Mouse (Mus musculus): ENCODE measurements at regions not wholly inside any gene's neighbourhood (a gene's known extent, or its start where the extent isn't known, plus 50 kb on each side); places are given as distances from the start of the nearest gene placed in this dataset.

DNA sequence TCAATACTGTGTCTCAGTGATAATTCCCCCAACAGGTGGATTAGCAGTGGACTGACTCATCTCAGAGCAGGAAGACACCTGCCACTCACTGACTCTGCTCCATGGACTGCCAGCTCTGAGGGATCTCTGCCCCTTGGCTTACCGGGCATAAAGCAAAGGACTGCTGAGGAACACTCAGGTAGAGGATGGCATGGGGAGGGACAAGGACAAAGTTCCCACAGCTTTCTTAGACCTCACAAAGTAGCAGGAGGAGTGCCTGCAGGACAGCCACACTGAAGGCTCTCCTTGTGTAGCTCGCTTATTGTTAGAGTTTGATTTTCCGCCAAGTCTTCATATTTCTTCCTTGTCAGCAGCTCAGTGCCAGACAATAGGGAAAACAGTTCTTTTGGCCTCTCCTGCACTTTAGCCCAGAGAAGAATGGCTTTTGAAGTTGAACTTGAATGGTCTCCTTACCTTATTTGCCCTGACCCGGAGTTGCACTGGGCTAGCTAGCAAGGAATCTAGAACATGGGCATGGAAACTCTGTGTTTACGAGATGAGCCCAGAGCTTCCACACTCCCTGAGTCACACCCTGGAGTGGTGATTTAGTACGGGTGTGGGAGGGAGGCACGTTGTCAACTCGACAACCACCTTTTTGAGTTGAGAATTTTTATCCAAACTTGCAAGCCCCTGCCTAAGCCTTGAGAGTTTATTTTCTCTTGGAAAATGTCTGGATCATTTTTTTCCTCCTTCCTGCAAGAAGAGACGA lies 331.4 kb downstream of the Cog6 start:
- DNase-seq, result peak; percentile 50 to 63

DNA sequence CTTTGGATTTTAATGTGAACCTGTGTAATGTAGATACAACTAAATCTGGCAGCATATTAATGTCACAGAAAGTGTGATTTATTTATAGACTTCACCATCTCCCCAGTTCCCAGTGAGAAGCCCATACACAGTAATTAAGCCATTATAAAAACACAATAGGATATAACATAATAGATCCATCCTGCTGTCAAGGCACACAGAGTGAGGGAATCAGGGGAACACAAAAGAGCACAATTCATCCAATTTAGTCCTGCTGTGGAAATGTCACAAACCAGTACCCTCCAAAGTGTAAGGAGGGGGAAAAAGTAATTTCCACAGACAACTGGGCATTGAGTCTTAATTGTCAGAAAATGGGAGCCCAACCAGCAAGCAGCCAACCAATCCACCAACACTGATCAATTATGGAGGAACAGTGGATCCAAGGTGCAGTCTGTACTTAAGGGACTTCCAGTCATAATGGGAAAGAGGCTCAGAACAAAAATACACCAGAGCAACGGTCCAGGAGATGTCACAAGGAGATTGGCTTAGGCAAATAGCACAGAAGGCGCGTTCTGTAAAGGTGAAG lies 336.1 kb downstream of the Cog6 start:
- DNase-seq, result no peak

DNA sequence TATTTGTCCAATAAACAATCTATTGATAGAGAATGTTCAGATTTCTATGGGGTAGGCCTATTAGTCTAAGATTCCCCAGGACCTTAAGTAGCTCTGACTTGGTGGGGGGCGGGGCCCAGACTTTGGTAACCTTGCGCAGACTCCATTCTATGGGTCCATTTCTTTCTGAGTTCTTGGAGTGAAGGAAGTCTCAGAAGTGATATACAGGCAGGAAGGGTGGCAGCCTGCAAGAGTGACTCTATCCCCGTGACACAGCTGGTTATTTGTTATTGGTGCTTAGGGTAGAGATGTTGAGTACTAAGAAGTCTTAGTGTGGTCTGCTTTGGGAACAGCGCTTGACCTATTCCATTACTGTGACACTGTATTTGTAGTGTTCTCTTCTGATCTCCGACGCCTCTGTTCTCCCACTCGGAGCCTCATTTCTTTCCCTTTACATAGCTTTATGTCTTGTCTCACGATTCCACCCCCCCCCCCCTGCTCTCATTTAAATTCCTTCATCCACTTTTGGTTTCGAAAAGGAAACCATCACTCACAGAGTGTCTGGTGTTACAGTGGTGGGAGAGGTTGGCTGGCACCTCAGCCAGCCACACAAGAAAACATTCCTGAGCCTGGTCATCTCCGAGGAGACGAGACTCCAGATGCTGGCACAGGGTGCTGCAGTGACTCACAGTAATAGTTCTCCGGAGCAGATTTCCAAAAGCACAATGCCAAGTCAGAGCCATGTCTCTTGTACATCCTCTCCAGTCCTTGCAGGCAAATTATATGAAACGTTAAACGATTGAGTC lies 340.0 kb downstream of the Cog6 start:
- peak; percentile 37 to 64 for DNase-seq

DNA sequence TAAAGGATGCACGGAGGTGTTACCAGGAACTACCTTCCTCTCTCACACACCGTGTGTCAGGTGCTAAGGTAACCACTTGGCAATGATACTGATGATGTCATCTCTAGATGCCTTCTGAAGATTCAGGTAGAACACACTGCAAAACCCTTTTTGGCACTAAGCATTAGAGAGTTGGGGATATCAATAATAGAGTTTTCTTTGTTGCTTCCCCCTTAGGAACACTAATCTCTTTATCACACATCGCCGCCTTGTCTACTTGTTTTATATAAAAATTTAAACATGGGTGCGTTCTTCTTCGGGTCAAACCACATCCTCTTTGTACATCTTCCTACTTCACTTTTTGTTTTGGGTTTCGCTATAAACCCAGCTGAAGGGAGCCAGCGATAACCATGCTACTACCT lies 346.4 kb downstream of the Cog6 start:
- no peak for DNase-seq

DNA sequence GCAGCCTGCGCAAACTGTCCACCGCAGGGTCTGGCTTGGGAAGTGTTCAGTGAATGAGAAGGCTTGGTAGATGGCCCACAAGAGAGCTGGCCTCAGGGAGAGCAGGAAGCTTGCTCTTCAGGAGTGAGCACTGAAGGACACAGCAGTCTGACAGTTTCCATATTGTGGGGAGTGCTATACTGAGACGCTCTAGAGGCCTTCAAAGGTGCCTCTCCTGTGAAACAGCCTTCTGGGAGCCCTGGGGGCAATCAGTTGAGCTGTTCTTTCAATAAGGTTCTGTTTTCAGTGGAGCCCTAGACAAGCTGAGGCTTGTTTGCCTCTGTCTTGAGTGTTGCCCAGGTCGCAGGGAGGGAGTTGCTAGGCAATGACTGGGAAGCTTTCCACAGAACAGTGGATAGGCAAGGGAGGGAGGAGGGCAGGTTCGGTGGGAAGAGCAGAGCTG lies 353.9 kb downstream of the Cog6 start:
- peak; percentile 53 to 76 for DNase-seq

DNA sequence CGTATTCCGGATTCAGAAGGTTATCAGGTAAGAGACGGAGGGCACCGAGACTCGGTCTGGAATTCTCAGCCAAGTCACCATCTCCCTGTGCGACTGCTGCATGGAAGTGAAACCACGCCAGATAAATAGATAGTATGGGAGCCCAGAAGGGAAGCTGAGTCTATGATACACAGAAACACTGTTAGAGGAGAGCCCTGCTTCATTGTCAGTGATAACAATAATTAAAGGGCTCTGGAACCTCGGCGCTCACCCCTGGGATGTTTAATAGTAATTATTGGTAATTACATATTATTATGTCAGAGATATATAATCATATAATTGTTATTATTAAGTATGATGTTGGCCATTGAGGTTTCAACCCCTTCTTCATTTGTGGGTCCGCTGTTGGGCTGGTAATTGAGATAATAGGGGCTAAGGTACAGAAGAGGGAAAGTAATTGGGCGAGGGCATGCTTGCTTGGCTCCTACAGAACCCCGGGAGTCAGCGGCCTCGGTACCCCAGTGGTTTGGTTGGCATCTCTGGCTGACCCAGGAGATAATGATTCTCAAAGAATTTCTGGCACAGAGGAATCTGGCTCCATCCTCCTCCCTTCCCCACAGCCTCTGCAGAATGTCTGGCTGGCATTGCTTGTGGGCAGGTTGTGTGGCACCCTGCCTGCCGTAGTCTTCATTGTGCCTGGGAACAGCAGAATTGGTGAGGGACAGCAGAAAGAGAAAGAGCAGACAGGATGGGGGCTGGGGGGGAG lies 354.7 kb downstream of the Cog6 start:
- DNase-seq, result no peak

DNA sequence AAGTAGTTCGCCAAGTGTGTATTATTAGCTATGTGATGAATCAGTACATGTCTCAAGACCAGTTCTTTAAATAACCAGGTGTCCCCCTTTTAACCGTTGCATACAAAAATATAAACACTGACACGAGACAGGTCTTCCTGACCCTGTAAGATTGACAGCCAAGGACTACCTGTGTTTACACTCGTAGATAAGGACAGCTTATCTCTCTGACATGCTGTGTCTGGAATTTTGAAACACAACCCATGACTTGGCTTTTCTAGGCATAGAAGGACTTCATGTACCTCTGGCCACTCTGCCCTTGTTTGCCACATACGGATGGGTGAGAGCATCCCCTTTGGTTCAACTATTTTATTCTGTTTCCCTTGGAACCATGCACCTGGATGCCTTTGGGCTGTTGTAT lies 364.0 kb downstream of the Cog6 start:
- DNase-seq, result no peak

DNA sequence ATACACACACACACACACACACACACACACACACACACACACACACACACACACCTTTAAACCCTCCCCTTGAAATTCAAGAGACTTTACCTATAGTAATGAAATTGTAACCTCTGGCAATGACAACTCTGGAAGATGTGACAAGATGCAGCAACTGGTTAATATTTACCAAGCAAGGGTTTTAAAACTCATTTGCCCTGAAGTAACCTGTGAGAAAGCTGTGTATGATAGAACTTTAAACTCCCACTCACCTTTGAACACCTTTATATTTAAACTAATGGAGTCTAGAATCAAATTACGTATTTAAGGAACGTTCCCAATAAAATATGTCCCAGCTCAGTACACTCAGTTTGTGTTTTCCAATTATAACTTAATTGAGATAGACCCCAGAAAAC lies 364.6 kb downstream of the Cog6 start:
- no peak for DNase-seq

DNA sequence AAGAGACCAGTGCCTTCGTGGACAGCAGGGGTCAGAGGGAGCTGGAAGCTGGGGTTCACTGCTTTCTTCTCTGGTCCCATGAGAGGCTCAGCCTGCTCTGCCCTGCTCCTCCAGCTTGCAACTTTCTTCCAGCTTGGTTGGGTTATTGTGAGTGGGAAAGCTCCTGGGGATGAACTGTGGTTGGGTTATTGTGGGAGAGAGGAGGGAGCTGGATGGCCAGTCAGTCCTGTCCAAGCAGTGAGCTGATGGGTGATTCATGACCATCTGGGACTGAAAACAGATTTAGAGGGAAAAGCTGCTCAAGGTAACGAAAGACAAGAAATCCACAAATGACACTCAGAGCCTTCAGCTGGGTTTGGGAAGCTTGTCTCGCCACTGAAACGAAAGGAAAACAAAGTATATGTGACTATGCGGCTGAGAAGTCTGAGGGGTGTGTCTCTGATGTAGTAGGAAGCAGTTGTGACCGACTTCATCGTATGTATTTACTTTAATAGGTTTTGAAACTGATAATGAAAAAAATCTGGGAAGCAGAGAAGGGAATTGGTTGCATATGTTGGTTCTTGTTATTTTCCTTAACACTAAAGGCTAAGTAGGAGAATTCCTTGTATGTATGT lies 365.1 kb downstream of the Cog6 start:
- DNase-seq, result no peak

DNA sequence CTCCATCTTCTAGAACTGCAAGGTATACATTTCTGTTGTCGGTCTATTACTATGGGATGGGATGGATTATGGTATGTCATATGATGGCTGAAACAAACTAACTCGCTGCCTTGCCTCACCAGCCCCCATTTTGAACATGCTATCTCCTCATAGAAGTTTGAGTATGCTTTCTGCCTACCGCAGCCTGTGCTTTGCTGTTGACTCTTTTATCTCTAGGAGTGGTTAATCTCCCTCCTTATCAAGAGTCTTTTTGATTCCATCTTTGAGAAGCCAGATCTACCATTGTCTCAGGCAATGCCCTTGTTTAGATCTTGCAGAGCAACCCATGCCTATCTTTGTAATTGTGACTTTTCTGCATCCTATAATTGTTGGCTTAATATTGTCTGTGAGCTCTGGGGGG lies 367.0 kb downstream of the Cog6 start:
- no peak for DNase-seq

DNA sequence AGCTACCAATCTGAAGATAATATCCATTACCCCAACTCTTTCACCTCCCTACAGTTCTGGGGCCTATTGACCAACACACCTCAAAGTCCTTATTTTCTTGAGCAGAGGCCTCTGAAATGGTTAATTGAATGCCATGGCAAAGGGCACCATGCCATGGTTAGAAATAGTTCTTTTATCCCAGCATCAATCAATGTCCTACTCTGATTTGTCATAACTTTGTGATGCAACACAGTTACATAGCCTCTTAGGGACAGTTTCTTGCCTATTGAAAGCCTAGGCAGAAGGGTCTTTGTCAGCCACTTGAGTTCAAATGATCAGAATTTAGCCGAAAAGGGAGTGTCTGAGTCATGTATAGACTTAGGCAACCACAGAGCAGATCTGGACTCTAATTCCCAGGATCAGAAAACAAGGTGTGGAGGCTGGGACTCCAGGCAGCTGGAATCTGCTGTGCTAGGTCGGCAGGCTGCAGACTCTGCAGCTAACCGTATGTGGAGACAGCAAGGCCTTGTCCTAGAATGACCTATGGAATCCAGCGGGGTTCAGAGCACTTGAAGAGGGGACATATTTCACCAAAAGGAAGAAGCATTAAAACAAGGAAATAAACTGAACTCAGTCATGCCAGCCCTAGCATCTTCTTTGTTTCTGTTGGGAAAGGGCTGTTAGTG lies 368.1 kb downstream of the Cog6 start:
- DNase-seq, result no peak

DNA sequence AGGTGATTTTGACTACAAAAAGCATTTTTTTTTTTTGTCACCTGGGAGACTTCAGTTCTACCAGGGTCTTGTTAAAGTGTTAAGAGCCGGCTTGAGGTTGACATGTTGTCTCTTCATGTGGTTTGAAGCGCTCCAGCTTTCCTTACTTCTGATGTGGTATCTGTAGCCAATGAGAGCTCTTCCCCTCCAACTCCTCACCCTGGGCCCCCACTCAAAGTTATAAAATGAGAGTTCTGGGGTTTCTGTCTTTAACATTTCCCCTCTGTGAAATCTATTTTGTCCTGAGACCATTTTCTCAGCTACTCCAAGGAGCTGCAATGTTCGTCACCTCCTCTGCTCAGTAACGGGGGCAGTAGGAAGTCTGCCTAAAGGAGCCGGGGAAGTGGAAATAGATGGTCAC lies 369.1 kb downstream of the Cog6 start:
- no peak for DNase-seq

DNA sequence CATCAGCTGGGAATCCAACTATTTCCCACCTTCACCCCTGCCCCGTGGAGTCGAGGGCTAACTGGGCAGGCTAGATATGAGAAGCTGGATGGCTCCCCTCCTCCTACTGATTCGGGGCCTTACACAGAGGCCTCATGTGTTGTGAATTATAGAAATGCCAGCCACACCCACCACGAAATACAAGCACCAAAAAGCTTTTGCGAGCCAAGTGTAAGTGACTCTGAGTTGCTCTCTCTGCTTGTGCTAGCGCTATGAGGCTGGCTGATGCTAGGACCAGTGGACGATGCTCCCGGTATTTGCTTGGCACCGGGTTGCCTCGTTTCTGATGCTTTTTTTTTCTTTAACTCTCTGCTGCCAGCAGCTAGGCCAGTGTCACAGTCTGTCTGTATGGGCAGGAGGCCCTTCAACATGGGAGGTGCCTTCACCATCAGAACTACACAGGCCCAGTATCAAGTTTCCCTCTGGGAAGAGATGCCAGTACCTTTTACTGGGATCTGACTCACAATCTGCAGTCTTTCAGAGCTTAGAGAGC lies 369.8 kb downstream of the Cog6 start:
- no peak for DNase-seq

DNA sequence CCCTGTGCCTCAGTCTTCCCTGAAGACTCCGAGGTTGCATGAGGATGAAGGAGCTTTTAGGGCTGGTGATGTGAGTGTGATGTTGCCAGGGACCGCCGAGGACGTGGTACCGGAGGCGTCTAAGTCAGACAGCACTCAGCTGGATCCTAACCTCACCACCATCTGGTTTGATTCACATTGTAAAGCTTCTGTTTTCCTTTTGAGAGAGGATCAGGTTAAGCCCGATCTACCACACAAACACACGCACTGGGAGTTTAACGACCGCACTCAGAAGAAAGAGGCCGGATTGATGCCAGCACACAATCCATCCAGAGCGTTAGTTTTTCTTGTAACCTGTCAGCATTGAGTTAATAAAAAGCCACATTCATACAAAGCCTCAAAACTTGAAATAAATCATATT lies 371.9 kb downstream of the Cog6 start:
- DNase-seq, result no peak

DNA sequence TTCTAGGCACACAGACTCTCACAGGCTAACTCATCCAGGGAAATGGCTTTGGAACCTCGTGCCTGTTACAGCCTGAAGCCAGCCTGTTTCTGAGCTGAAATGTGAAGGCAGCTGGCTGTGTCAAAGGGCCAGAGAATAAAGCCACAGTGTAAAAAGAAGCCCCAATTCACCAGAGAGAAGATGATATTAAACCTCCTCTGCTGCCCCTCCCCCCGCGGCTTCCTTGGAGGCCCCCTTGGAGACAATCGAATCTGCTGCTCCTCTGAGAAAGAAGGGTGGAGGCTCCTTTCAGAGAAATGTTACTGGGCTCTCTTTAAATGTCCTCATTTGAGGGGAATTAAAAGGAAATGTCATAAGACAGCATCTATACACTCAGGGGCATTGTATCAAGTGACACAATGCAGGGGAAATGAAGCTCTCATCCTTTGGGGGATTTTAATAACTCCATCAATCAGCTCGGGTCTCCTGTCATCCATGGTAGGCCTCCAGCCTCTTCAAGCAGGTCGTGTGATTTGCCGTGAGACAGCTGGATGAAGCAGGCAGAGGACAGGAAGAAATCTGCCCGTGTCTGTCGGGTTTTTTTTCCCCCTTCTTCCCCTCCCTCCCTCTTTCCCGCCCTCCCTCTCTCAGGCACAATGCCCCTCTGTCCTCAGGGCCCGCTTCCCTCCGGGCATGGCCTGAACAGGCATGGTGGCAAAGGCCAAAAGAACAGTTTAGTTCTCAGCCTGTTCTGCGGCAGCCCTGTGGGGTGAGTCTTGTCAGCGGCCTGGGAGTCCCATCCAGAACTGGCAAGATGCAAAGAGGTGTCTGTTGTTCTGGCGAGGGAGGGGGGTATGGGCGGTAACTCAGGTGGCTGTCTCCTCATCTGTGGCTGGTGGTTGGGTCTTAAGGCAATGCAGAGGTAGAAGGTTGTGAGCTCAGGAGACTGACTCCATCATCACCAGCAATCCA lies 372.6 kb downstream of the Cog6 start:
- no peak for DNase-seq

DNA sequence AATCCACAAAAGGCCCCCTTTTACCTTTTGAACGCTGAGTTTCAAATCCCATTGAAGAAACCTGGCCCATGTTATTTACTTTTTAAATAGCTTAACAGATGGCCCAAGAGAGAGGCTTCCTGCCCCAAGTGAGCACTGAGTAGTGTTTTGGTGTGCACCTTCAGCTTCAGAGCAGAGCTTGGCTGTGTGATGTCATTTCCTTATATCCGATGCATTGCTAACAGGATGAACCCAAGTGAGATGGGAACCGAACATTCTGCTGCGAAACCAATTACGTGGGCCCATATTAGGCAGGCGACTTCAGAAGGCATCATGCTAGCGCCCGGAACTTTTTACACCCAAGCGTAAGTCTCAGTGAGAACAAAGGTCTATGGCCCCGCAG lies 373.2 kb downstream of the Cog6 start:
- DNase-seq, result no peak

DNA sequence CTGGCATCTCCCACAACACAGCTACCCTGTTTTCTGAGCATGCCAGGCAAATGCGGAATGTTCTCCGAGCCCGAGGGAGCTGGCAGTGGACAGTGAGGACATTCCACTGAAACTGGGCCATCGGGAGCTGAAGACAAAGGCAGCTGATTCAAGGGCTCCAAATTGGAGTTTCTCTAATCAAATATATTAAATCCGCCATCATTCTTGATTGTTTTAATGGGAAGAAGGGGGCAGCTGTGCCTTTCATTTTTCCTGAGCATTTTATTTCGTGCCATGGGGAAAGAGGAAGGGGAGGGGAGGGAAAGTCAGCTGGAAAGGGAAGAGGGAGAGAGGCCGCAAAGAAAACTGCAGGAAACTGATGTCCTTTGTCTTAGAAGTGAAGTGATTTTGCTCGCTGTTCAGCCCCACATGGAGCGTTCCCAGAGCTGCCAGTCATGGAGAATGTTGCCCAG lies 373.9 kb downstream of the Cog6 start:
- no peak for DNase-seq

DNA sequence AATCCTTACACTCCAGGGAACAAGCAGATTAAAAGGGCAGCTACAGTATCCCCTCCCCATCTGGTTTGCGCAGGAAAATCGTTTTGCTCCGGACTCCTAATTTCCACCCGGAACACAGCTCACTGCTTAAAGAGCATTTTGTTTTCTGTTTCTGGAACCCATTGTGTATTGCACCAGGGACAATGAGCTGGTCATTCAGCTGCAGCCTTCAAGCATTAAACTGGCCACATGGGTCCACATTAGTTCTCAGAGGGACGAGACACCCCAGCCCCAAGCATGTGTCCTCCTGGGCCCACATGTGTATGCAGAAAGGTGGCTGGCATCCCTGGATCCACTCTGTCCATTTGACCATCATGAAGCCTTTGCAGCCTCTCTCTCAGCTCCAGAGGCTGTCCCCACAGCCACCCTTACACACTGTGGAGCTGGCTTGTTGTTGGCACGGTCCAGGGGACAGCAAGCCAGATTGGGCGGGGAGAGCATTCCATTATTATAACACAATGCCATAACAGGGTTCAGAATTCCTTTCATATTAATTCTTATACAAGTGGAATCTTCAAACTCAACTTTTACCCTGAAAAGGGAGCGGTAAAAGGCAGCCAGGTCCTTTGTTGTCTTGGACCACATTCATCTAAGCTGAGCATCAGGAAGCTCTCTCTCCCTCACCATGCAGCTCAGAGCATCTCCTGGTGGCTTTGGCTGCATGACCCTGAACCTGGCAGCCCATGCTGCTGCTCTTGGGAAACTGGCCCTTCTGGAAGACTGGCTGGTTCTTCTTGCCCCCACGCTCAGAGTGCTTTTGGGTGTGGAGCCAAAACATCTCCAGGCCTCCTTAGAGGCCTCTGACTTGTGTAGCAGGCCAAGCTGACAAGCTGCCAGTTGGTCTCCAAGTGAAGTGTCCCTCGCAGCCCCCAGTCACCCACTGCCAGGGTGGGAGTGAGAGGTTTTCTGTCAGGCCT lies 373.4 kb downstream of the Foxo1 start:
- peak; percentile 45 to 56 for DNase-seq
